Mouse (Mus musculus) small intestine, adult 2 months (tissue): ENCODE data around the gene Nfix.

Experiments used
- CTCF ChIP-seq: fragments of 200-500 bp; IDR thresholded peaks from 2 replicates; pipeline ENCODE4 v1.5.1; 2012; ENCODE audit warnings: low read depth, mild to moderate bottlenecking, control low read depth, inconsistent platforms, low read length, moderate library complexity, mixed read lengths; ENCODE audit not compliant: insufficient replicate concordance, insufficient read length; ENCODE audit errors: extremely low read depth
- POLR2A ChIP-seq: fragments of 200-500 bp; IDR thresholded peaks from 2 replicates; pipeline ENCODE4 v1.6.1; 2012; ENCODE audit warnings: low read depth, mild to moderate bottlenecking, control low read depth, inconsistent platforms, low read length, moderate library complexity

DNA sequence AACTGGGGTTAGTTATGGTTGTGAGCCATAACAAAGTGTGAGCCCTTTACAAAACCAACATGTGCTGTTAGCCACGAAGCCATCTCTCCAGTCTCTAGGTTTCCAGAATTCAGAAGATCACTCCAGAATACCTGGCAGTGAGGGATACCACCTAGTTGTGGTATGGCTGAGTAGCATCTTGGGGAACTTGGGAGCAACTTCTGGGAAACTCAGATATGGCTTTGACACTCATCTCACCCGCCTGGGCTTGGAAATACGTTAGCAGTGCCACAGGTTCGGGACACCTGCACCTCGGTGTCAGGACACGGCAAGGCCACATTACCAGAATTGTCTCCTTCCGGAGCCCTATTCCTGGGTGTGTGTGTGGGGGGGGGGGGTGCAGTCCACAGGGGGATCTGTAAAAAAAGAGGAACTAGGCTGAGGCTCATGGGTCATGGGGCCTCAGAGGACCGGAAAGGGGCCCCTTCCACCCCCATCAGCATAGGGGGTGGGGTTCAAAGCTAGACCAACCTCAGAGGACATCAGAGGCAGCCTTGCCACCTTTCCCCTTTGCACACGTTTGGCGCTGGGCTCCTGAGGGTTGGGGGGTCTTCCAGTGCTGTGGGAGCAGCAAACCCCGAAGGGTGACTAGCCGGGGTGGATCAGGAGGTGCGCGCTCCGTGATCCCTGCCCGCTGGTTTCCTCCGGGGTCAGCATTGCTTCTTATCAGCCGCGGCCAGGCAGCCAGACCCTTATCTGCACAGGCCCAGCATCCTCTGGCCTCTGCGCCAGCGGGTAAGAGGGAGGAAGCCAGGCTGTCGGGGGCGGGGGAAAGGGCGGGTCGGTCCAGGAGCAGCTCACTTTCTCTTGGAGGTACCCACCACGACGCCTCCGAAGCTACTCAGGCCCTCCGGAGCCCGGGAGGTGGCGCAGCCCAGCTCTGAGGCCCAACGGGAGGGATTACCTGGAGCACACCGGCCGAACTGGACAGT, 98.9 kb downstream of the Nfix start, which contains the start of gene Lyl1:
- TF ChIP-seq POLR2A (peak; percentile 37; the same call in 1 of the 2 replicates), CTCF (no peak)
